Mouse (Mus musculus): ENCODE measurements around the gene Glrx5. TPM values are rescaled to one million over a fixed set of nuclear protein-coding genes. Genes with fewer than 3 reads are reported as not detected.

Gene Glrx5
- polyA plus RNA-seq, 1 experiment from 2014 or later = 197 TPM

DNA sequence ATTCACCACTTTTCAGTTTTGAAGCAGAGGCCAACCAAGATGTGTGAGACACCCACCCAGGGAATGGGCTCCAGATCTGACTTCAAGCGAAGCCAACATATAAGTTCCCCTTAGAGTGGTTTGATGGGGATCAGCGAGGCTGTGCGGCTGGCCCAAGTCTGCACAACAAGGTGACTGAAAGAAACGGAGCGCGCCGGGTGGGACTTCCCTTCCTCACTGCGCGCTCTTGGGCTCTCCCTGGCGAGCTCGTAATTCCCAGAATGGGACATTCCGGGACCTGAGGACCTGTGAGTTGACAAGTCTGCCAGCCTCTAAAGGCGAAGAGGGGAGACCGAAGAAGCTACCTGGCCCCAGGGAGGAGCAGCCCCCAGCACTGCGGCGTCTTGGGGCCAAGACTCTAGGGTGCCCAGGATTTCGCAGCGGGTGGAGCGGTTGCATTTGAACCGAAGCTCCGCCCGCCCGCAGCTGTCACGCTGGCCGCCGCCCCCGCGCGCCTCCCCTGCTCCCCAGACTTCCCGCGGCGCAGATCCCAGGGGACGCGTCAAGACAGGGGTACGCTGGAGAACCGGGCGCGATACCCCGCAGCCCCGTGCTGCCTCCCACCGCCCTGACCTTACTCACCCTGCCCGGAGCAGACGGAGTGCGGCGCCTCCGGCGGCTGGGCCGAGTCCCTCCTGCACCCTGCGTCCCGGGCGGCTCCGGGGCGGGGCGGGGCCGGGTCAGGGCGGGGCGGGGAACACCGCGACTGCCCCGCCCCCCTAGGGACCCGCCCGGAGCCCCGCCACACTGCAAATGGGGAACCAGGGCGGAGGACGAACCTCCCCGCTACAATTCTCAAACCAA lies 22.9 kb upstream of the Glrx5 start, which contains the start of gene Syne3:
TSS of gene Syne3 (minus strand) at position 440 of the 843 bp plus-strand sequence.
- H3K4me3 ChIP-seq (ENCODE audit: low read depth, low read length) = peak within 1 kb of the TSS; percentile 58
- WGBS = under 1% methylated on average over 58 of the region's 66 CpGs

GRCm38 (mm10) chr12:105010213-105010790 lies 22.2 kb upstream of the Glrx5 start:
- Histone ChIP-seq H3K27ac (ENCODE audit: low read depth, low read length) (no peak overlapping the region), H3K9ac (ENCODE audit: low read length) (peak overlapping the region; percentile 56), H3K4me1 (ENCODE audit: control insufficient read depth, insufficient read depth, low read length) (peaks cover 6% of the 10 kb centered on the region), H3K4me3 (ENCODE audit: low read depth, low read length) (peak overlapping the region; percentile 58), H3K9me3 (ENCODE audit: control insufficient read depth, low read length) (no peaks in the 10 kb centered on the region), H3K27me3 (ENCODE audit: control insufficient read depth, insufficient read depth, low read length) (peaks cover 38% of the 10 kb centered on the region), H3K4me2 (peak overlapping the region; percentile 97), H3K36me3 (ENCODE audit: control insufficient read depth, insufficient read depth, low read length) (no peaks in the 10 kb centered on the region)
- ATAC-seq (ENCODE audit: low FRiP score) (peak; percentile 54), DNase-seq (ENCODE audit: low spot score, missing footprints) (peak; percentile 91)
- WGBS = 15% methylated on average over 9 of the region's 9 CpGs

More for the DNA sequence above, 22.9 kb upstream of the Glrx5 start, which contains the start of gene Syne3:
- Histone ChIP-seq H3K9ac (ENCODE audit: low read length) (peak within 1 kb of the TSS; percentile 56), H3K27me3 (ENCODE audit: control insufficient read depth, insufficient read depth, low read length) (peaks cover 38% of the 10 kb centered on the region), H3K4me1 (ENCODE audit: control insufficient read depth, insufficient read depth, low read length) (peaks cover 6% of the 10 kb centered on the region), H3K4me2 (peak within 1 kb of the TSS; percentile 97), H3K9me3 (ENCODE audit: control insufficient read depth, low read length) (no peaks in the 10 kb centered on the region), H3K27ac (ENCODE audit: low read depth, low read length) (no peak within 1 kb of the TSS), H3K36me3 (ENCODE audit: control insufficient read depth, insufficient read depth, low read length) (no peaks in the 10 kb centered on the region)
- ATAC-seq (ENCODE audit: low FRiP score) = peak; percentile 81
- peak; percentile 92 for DNase-seq (ENCODE audit: low spot score, missing footprints)

GRCm38 (mm10) chr12:105011589-105011988 lies 20.9 kb upstream of the Glrx5 start:
- no peaks in the 10 kb centered on the region for H3K9me3 ChIP-seq (ENCODE audit: control insufficient read depth, low read length)
- 88% methylated on average over 1 of the region's 1 CpGs for WGBS
- H3K27me3 ChIP-seq (ENCODE audit: control insufficient read depth, insufficient read depth, low read length) = peaks cover 38% of the 10 kb centered on the region
- peaks cover 6% of the 10 kb centered on the region for H3K4me1 ChIP-seq (ENCODE audit: control insufficient read depth, insufficient read depth, low read length)
- DNase-seq (ENCODE audit: low spot score, missing footprints) = no peak
- no peaks in the 10 kb centered on the region for H3K36me3 ChIP-seq (ENCODE audit: control insufficient read depth, insufficient read depth, low read length)
- H3K4me3 ChIP-seq (ENCODE audit: low read depth, low read length) = no peak overlapping the region
- H3K27ac ChIP-seq (ENCODE audit: low read depth, low read length) = no peak overlapping the region
- H3K4me2 ChIP-seq = no peak overlapping the region
- H3K9ac ChIP-seq (ENCODE audit: low read length) = no peak overlapping the region
- ATAC-seq (ENCODE audit: low FRiP score) = no peak

DNA sequence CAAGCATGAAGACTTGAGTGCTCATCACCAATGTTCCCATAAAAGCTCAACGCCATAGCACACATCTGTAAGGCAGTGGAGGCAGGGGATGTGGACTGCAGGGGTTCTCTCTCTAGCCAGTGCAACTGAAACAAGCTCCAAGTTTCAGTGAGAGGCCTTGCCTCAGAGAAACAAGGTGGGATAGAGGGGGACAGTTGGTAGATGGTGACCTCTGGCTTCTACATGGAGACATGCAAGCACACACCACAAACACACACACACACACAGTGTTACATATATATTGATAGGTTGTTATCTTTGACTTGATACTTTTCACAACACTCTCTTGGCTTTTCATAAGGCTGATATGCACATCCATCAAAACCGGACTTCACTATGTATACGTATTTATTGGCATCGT lies 20.2 kb upstream of the Glrx5 start:
- ATAC-seq (ENCODE audit: low FRiP score) (no peak), DNase-seq (ENCODE audit: low spot score, missing footprints) (no peak)
- H3K9ac ChIP-seq (ENCODE audit: low read length) = no peak overlapping the region
- no peak overlapping the region for H3K27ac ChIP-seq (ENCODE audit: low read depth, low read length)
- WGBS = 97% methylated on average over 4 of the region's 4 CpGs
- H3K4me2 ChIP-seq = no peak overlapping the region
- H3K36me3 ChIP-seq (ENCODE audit: control insufficient read depth, insufficient read depth, low read length) = no peaks in the 10 kb centered on the region
- peaks cover 34% of the 10 kb centered on the region for H3K27me3 ChIP-seq (ENCODE audit: control insufficient read depth, insufficient read depth, low read length)
- H3K4me1 ChIP-seq (ENCODE audit: control insufficient read depth, insufficient read depth, low read length) = peaks cover 6% of the 10 kb centered on the region
- H3K9me3 ChIP-seq (ENCODE audit: control insufficient read depth, low read length) = no peaks in the 10 kb centered on the region
- no peak overlapping the region for H3K4me3 ChIP-seq (ENCODE audit: low read depth, low read length)

DNA sequence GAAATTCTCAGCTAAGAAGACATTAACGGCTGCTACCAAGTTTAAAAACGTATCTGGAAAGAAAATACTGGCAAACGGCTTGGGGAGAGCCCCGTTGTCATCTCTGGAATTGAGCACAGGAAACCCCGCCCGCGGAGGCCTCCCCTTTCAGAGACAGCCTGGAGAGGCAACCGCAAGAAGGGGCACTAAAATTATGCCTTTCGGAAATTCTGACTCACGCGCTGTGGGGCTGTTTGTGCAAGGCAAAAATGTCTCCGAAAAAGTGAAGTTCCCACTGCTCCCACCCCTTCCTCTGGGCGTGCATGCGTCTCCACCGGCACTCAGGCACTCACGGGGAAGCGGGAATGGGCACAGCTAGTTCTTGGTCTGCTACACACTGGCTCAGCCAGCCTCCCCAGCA lies 19.4 kb upstream of the Glrx5 start:
- Histone ChIP-seq H3K27me3 (ENCODE audit: control insufficient read depth, insufficient read depth, low read length) (peaks cover 27% of the 10 kb centered on the region), H3K4me1 (ENCODE audit: control insufficient read depth, insufficient read depth, low read length) (peaks cover 6% of the 10 kb centered on the region), H3K4me2 (no peak overlapping the region), H3K4me3 (ENCODE audit: low read depth, low read length) (no peak overlapping the region), H3K27ac (ENCODE audit: low read depth, low read length) (no peak overlapping the region), H3K9ac (ENCODE audit: low read length) (no peak overlapping the region), H3K9me3 (ENCODE audit: control insufficient read depth, low read length) (no peaks in the 10 kb centered on the region), H3K36me3 (ENCODE audit: control insufficient read depth, insufficient read depth, low read length) (no peaks in the 10 kb centered on the region)
- DNase-seq (ENCODE audit: low spot score, missing footprints) = peak; percentile 59
- 53% methylated on average over 17 of the region's 17 CpGs for WGBS
- ATAC-seq (ENCODE audit: low FRiP score) = no peak

DNA sequence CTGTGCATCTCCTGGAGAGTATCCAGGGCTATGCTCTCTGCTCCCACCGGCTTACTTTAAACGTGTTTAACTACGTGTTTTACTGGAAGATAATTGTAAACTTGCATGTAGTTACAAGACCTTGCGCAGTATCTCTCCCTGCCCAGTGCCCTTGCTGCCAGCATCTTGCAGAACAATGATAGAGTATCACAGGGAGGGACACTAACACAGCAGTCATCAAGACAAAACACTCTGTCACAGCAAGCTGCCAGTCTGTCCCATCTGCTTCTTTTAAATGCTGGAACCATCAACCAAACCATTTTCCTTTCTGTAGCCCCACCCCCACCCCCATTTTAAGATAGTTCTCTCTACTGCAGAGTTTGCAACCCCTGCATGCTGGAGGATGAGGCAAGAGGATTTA lies 16.3 kb upstream of the Glrx5 start:
- H3K27ac ChIP-seq (ENCODE audit: low read depth, low read length) = no peak overlapping the region
- no peaks in the 10 kb centered on the region for H3K36me3 ChIP-seq (ENCODE audit: control insufficient read depth, insufficient read depth, low read length)
- no peaks in the 10 kb centered on the region for H3K27me3 ChIP-seq (ENCODE audit: control insufficient read depth, insufficient read depth, low read length)
- no peak overlapping the region for H3K4me2 ChIP-seq
- no peak overlapping the region for H3K4me3 ChIP-seq (ENCODE audit: low read depth, low read length)
- ATAC-seq (ENCODE audit: low FRiP score) = no peak
- DNase-seq (ENCODE audit: low spot score, missing footprints) = no peak
- H3K9ac ChIP-seq (ENCODE audit: low read length) = no peak overlapping the region
- WGBS = 77% methylated on average over 4 of the region's 4 CpGs
- no peaks in the 10 kb centered on the region for H3K9me3 ChIP-seq (ENCODE audit: control insufficient read depth, low read length)
- peaks cover 4% of the 10 kb centered on the region; the same call in 1 of the 2 replicates for H3K4me1 ChIP-seq (ENCODE audit: control insufficient read depth, insufficient read depth, low read length)

GRCm38 (mm10) chr12:105016639-105017038 lies 15.8 kb upstream of the Glrx5 start:
- no peaks in the 10 kb centered on the region for H3K9me3 ChIP-seq (ENCODE audit: control insufficient read depth, low read length)
- WGBS = 82% methylated on average over 10 of the region's 10 CpGs
- no peak overlapping the region for H3K4me3 ChIP-seq (ENCODE audit: low read depth, low read length)
- H3K27me3 ChIP-seq (ENCODE audit: control insufficient read depth, insufficient read depth, low read length) = no peaks in the 10 kb centered on the region
- no peak overlapping the region for H3K4me2 ChIP-seq
- ATAC-seq (ENCODE audit: low FRiP score) = no peak
- H3K9ac ChIP-seq (ENCODE audit: low read length) = no peak overlapping the region
- peaks cover 4% of the 10 kb centered on the region; the same call in 1 of the 2 replicates for H3K4me1 ChIP-seq (ENCODE audit: control insufficient read depth, insufficient read depth, low read length)
- H3K36me3 ChIP-seq (ENCODE audit: control insufficient read depth, insufficient read depth, low read length) = no peaks in the 10 kb centered on the region
- DNase-seq (ENCODE audit: low spot score, missing footprints) = no peak
- no peak overlapping the region for H3K27ac ChIP-seq (ENCODE audit: low read depth, low read length)

GRCm38 (mm10) chr12:105019359-105020219 lies 12.9 kb upstream of the Glrx5 start:
- DNase-seq (ENCODE audit: low spot score, missing footprints) = no peak
- H3K4me3 ChIP-seq (ENCODE audit: low read depth, low read length) = no peak overlapping the region
- no peak overlapping the region for H3K9ac ChIP-seq (ENCODE audit: low read length)
- ATAC-seq (ENCODE audit: low FRiP score) = no peak
- no peaks in the 10 kb centered on the region for H3K27me3 ChIP-seq (ENCODE audit: control insufficient read depth, insufficient read depth, low read length)
- WGBS = 58% methylated on average over 19 of the region's 19 CpGs
- peak overlapping the region; percentile 41; the same call in 1 of the 2 replicates for H3K27ac ChIP-seq (ENCODE audit: low read depth, low read length)
- peaks cover 4% of the 10 kb centered on the region; the same call in 1 of the 2 replicates for H3K4me1 ChIP-seq (ENCODE audit: control insufficient read depth, insufficient read depth, low read length)
- H3K36me3 ChIP-seq (ENCODE audit: control insufficient read depth, insufficient read depth, low read length) = no peaks in the 10 kb centered on the region
- peaks cover 6% of the 10 kb centered on the region; the same call in 1 of the 2 replicates for H3K9me3 ChIP-seq (ENCODE audit: control insufficient read depth, low read length)
- no peak overlapping the region for H3K4me2 ChIP-seq
